Mouse (Mus musculus) megakaryocyte progenitor cell, adult 5-6 weeks (primary cell): ENCODE data around the gene Olfr205. TPM values are rescaled to one million over a fixed set of nuclear protein-coding genes. Genes with fewer than 3 reads are reported as not detected.
"Not testable (repeated sequence)": the region's sequence is repeated elsewhere in the genome, so short reads cannot be mapped to it uniquely, and the experiment has no call there.

Source experiments
- ATAC-seq: replicated peaks from 2 replicates; pipeline ENCODE4 v1.8.0; 2016; ENCODE audit warnings: mild to moderate bottlenecking, moderate TSS enrichment, inconsistent platforms; ENCODE audit not compliant: poor library complexity
- total RNA-seq, 2 experiments: library from RNA; stranded (forward) in 1 of 2; stranded (reverse) in 1 of 2; fragments of 157-497, 149-512 nt in 1 of 2; fragments of 200-1000 nt in 1 of 2; gene quantifications; 2 replicates each; pipeline versions ENCODE4 v1.2.3 to v1.2.4; 2015 to 2017

Gene Olfr205
- total RNA-seq (2015) (not detected in 2 replicates), total RNA-seq (2017) (not detected in 2 replicates)

DNA sequence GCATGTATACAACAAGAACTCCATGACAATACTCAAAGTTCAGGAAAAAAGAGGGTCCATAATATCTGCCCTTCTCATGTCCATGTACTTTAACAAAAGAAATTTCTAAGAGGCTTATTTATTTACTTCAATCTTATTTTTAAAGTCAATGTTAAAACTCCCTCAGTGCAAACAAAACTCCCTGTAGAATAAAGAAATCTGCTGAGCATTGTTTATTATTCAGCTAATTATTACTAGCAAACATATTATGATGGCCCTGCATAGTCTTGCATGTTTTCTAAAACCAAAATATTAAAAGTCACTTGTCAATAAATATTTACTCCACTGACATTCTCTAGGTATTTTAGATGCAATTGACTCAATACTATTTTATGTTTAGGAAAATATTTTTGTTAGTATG is at the start of gene Olfr205:
Gene Olfr205 (minus strand): TSS at position 101 of the 400 bp plus-strand sequence.
- ATAC-seq = no peak

DNA sequence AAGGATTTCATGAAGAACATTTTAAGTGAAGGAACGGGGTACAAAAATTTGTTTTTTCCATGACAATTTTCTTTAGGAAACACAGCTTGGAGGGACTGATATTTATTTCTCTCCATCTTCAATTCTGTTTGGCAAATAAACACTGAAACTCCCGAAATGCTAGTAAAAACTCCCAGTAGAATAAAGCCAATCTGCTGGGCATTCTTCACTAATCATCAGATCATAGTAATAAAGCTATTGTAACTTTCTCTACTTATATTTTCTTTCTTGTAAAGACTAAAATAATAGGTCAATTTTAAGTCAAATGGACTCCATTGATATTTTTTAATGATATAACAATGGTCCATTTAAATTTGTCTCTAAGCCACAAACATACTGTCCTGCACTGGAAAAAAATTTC is 33.0 kb upstream of the Olfr205 start, which contains the start of gene Olfr209:
Gene Olfr209 (minus strand): TSS at position 101 of the 400 bp plus-strand sequence.
- no peak for ATAC-seq

DNA sequence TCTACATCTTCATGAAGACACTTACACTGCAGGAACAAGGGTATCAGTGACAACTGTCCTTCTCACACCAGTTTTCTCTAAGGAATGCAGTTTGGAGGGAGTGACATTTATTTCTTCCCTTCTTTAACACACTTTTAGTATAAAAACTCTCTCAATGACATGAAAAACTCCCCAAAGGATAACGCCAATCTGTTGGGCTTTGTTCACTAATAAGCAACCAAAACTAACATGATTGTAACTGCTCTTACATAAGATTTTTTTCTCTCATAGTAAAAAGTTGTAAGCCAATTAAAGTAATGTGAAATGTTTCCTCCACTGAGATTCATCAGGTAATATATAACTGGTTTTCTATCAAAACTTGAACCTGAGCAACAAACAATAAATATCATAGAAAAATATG is 18.2 kb upstream of the Olfr205 start, which contains the start of gene Olfr206:
Gene Olfr206 (minus strand): TSS at position 101 of the 400 bp plus-strand sequence.
- ATAC-seq = no peak

DNA sequence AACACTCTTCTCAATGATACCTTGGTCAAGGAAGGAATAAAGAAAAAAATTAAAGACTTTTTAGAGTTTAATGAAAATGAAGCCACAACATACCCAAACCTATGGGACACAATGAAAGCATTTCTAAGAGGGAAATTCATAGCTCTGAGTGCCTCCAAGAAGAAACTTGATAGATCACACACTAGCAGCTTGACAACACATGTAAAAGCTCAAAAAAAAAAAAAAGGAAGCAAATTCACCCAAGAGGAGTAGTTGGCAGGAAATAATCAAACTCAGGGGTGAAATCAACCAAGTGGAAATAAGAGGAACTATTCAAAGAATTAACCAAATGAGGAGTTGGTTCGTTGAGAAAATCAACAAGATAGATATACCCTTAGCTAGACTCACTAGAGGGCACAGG is 7.7 kb downstream of the Olfr205 start:
- ATAC-seq = not testable (repeated sequence)

DNA sequence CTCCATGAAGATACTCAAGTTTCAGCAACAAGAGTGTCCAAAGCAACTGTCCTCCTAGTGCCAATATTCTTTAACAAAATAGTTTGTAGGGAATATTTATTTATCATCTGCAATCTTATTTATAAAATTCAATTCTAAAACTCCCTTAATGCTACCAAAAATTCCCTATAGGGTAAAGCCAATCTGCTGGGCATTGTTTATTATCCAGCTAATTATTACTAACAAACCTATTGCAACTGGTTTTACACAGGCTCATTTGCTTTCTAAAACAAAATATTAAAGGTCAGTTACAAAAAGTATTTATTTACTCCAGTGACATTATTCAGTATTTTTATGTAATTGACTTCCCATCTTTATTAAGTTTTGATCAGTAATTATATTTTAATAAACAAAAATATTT is 12.8 kb downstream of the Olfr205 start, which contains the start of gene Olfr204:
Gene Olfr204 (minus strand): TSS at position 101 of the 400 bp plus-strand sequence.
- ATAC-seq = no peak

DNA sequence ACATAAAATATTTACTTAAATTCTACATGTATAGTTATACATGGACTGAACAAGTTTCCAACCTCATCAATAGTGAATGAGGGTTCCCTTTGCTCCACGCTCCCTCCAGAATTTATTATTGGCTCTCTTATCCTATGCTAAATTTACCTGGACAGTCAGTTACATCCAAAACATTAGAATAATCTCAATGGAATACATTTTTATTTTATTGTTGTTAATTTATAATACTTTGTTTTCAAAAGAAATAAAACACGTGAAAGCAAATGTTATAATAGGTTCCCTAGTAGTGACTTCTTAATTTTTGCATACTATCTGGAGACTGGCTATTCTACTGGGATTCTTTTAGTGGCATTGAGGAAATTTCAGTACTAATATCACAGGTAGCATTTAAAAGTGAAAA is 32.4 kb downstream of the Olfr205 start, which contains the start of gene Olfr203:
Gene Olfr203 (plus strand): TSS at position 301 of the 400 bp plus-strand sequence.
- no peak for ATAC-seq

DNA sequence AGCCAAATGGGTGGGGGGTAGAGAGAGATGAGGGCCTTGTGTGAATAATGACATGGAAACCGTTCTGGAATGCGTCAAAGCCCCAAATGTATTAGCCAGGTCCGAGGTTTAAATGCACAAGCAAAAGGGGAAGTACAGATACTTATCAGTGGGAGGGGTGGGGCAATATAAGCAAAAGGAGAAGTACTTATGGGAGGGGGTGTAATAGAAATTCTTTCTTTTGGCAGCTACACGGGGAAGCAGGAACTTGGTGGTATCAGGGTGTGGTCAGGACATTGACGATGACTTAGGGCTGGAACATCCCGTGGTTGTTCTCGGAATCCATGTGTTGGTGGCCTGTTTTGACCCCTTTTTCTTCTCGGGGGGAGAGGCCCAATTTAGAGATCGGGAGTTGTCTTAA is 43.4 kb downstream of the Olfr205 start:
- ATAC-seq = not testable (repeated sequence)

DNA sequence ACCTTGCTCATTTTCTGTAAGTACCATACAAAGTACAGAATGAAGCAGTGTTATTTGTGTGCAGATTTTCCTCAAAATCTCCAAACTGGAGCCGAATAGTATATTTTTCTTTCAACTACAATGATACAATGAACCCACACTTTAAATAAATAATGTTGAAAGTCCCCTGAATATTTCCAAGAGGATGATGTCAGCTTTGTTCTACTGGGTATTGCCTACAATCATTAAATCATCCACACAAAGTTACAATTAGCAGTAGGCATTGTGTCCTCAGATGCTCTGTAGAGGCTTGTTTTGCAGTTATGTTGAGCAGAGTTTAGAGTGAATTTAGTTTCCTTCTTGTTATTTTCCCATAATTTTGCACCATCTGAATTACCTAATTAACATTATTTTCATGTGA is 44.2 kb downstream of the Olfr205 start, which contains the start of gene Olfr202:
Gene Olfr202 (minus strand): TSS at position 101 of the 400 bp plus-strand sequence.
- no peak for ATAC-seq

DNA sequence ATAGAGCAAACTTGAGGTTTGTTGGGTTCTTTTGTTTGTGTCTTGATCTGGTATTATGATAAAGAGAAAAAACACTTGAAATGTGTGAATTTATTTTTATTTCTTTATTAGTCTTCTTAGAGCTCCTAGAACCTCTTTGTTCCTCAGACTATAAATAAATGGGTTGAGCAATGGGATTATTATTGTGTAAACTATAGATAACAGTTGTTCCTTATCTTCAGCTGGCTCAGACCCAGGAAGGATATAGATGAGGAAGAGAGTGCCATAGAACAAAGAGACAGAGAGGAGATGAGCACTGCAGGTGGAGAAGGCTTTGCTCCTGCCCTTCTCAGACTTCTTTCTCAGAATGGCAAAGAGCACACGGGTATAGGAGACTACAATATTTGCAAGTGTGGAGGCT is 47.5 kb downstream of the Olfr205 start:
- no peak for ATAC-seq

DNA sequence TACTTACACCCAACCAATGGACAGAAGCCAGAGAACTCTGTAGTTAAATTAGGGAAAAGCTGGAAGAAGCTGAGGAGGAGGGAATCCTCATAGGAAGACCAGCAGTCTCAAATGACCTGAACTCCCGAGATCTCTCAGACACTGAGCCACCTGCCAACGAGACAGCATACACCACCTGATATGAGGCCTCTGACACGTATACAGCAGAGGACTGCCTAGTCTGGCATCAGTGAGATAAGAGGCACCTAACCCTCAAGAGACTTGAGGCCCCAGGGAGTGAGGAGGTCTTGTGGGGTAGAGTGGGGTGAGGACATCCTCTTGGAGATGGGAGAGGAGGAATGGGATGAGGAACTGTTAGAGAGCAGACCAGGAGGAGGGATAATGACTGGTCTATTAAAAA is 50.4 kb downstream of the Olfr205 start:
- ATAC-seq = no peak

Other genes starting within 250 kb of the Olfr205 start
- gene Olfr191, start 241.3 kb downstream of the Olfr205 start, total RNA-seq (2015) = not detected in 2 replicates
- not detected in 2 replicates for gene Olfr191, start 241.3 kb downstream of the Olfr205 start, total RNA-seq (2017)
- gene Olfr193, start 219.3 kb downstream of the Olfr205 start, total RNA-seq (2015) = not detected in 2 replicates
- not detected in 2 replicates for gene Olfr193, start 219.3 kb downstream of the Olfr205 start, total RNA-seq (2017)
- not detected in 2 replicates for gene Olfr194, start 210.1 kb downstream of the Olfr205 start, total RNA-seq (2015)
- gene Olfr194, start 210.1 kb downstream of the Olfr205 start, total RNA-seq (2017) = not detected in 2 replicates
- not detected in 2 replicates for gene Olfr195, start 184.1 kb downstream of the Olfr205 start, total RNA-seq (2015)
- gene Olfr195, start 184.1 kb downstream of the Olfr205 start, total RNA-seq (2017) = not detected in 2 replicates
- not detected in 2 replicates for gene Olfr196, start 160.7 kb downstream of the Olfr205 start, total RNA-seq (2015)
- not detected in 2 replicates for gene Olfr196, start 160.7 kb downstream of the Olfr205 start, total RNA-seq (2017)
- gene Olfr198, start 127.6 kb downstream of the Olfr205 start, total RNA-seq (2015) = not detected in 2 replicates
- not detected in 2 replicates for gene Olfr198, start 127.6 kb downstream of the Olfr205 start, total RNA-seq (2017)
- not detected in 2 replicates for gene Olfr199, start 111.4 kb downstream of the Olfr205 start, total RNA-seq (2015)
- gene Olfr199, start 111.4 kb downstream of the Olfr205 start, total RNA-seq (2017) = not detected in 2 replicates
- gene Olfr201, start 58.5 kb downstream of the Olfr205 start, total RNA-seq (2015) = not detected in 2 replicates
- gene Olfr201, start 58.5 kb downstream of the Olfr205 start, total RNA-seq (2017) = not detected in 2 replicates
- gene Olfr202, start 44.3 kb downstream of the Olfr205 start, total RNA-seq (2015) = not detected in 2 replicates
- not detected in 2 replicates for gene Olfr202, start 44.3 kb downstream of the Olfr205 start, total RNA-seq (2017)
- not detected in 2 replicates for gene Olfr203, start 32.3 kb downstream of the Olfr205 start, total RNA-seq (2015)
- gene Olfr203, start 32.3 kb downstream of the Olfr205 start, total RNA-seq (2017) = not detected in 2 replicates
- 0.02 TPM in 1 of 2 replicates, not detected in the other for gene Olfr204, start 12.9 kb downstream of the Olfr205 start, total RNA-seq (2015)
- gene Olfr204, start 12.9 kb downstream of the Olfr205 start, total RNA-seq (2017) = not detected in 2 replicates
- gene Olfr206, start 18.1 kb upstream of the Olfr205 start, total RNA-seq (2015) = not detected in 2 replicates
- gene Olfr206, start 18.1 kb upstream of the Olfr205 start, total RNA-seq (2017) = not detected in 2 replicates
- not detected in 2 replicates for gene Olfr209, start 32.9 kb upstream of the Olfr205 start, total RNA-seq (2015)
- not detected in 2 replicates for gene Olfr209, start 32.9 kb upstream of the Olfr205 start, total RNA-seq (2017)
- gene Gabrr3, start 76.2 kb upstream of the Olfr205 start, total RNA-seq (2015) = not detected in 2 replicates
- not detected in 2 replicates for gene Gabrr3, start 76.2 kb upstream of the Olfr205 start, total RNA-seq (2017)
- 38.3 and 49.5 TPM in 2 replicates for gene Riox2, start 140.6 kb upstream of the Olfr205 start, total RNA-seq (2015)
- gene Riox2, start 140.6 kb upstream of the Olfr205 start, total RNA-seq (2017) = 50.7 and 70.6 TPM in 2 replicates